Mouse (Mus musculus) hindbrain, embryonic 11.5 days (tissue): ENCODE measurements at regions not wholly inside any gene's neighbourhood (a gene's known extent, or its start where the extent isn't known, plus 50 kb on each side); places are given as distances from the start of the nearest gene placed in this dataset.
A peak's percentile ranks its signal among the peaks of the same experiment; 100 is the strongest.
"Not testable (repeated sequence)": the region's sequence is repeated elsewhere in the genome, so short reads cannot be mapped to it uniquely, and the experiment has no call there.

Experiments
- ATAC-seq: fragments of 200-750 bp; cut with Nextera tagmentation; 2 replicates; pipeline ENCODE4 v1.8.0; 2017; ENCODE audit warnings: mild to moderate bottlenecking, moderate TSS enrichment, moderate library complexity; ENCODE audit not compliant: low FRiP score
- DNase-seq: peaks from one replicate; pipeline ENCODE4 v3.0.0-alpha.2; 2015; ENCODE audit warnings: low spot score
- H3K27ac ChIP-seq: fragments of 300-500 bp; sonication (generic); 2 replicates; pipeline ENCODE4 v1.5.1; 2014; ENCODE audit warnings: mild to moderate bottlenecking, low read depth, low read length
- H3K27me3 ChIP-seq: fragments of 300-500 bp; sonication (generic); 2 replicates; pipeline ENCODE4 v1.6.1; 2014; ENCODE audit warnings: mild to moderate bottlenecking, low read length, moderate library complexity, mixed read lengths; ENCODE audit not compliant: control insufficient read depth, insufficient read depth
- H3K36me3 ChIP-seq: fragments of 300-500 bp; sonication (generic); 2 replicates; pipeline ENCODE4 v1.6.1; 2014; ENCODE audit warnings: mild to moderate bottlenecking, low read length, moderate library complexity, mixed read lengths; ENCODE audit not compliant: control insufficient read depth, insufficient read depth
- H3K4me1 ChIP-seq: fragments of 300-500 bp; sonication (generic); replicated peaks from 2 replicates; pipeline ENCODE4 v1.6.1; 2014; ENCODE audit warnings: low read length, mixed read lengths; ENCODE audit not compliant: control insufficient read depth, insufficient read depth
- H3K4me2 ChIP-seq: fragments of 300-500 bp; sonication (generic); replicated peaks from 2 replicates; pipeline ENCODE4 v1.6.1; 2014; ENCODE audit warnings: mild to moderate bottlenecking, low read depth, low read length
- H3K4me3 ChIP-seq: fragments of 300-500 bp; sonication (generic); 2 replicates; pipeline ENCODE4 v1.5.1; 2014; ENCODE audit warnings: low read depth, low read length
- H3K9ac ChIP-seq: fragments of 300-500 bp; sonication (generic); 2 replicates; pipeline ENCODE4 v1.6.1; 2014; ENCODE audit warnings: low read depth, low read length
- H3K9me3 ChIP-seq: fragments of 300-500 bp; sonication (generic); 2 replicates; pipeline ENCODE4 v1.6.1; 2016; ENCODE audit warnings: low read length; ENCODE audit not compliant: control insufficient read depth
- whole genome bisulfite sequencing: fragments of 180-500 bp; shearing (Covaris S2); extraction: QIAGEN DNeasy Blood & Tissue Kit; methylation state at CpG from one replicate; pipeline ENCODE4 v1.1.7; 2014; 5-methylcytosine and 5-hydroxymethylcytosine counted together

- not testable (repeated sequence) for DNase-seq, ATAC-seq, H3K9ac ChIP-seq, H3K9me3 ChIP-seq, H3K4me3 ChIP-seq, H3K4me1 ChIP-seq, H3K4me2 ChIP-seq, H3K27ac ChIP-seq, H3K36me3 ChIP-seq, H3K27me3 ChIP-seq
- 85% methylated on average over 21 of the region's 21 CpGs for WGBS
Measured at GRCm38 (mm10) chr17:16997241-16997640, 66.7 kb upstream of the Zfp960 start.

DNA sequence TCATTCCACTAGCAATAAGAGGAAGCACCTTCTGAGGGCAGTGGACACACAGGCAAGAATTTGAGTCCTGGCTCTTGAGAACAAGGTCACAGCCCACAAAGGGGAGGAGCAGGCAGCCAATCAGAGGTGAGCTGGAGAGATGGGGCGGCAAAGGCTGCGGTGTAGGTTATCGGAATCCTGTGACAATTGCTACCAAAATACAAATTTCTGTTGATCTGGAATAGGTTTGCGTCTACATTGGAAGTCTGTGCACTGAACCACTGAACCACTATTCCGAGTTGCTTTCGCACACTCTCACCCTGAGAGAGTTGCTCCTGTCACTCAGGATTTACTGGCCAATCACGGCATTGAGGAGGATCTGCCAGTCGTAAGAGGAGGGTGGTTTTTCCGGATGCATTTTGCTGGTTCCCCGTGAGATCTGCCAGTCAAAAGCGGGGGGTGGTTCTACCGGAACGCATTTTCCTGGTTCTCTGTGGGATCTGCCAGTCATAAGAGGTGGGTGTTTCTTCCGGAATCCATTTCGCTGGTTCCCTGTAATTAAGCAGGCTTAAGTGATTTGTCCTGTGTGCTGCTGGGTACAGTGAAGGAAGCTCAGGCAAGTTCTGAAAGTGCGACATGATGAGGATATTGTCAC lies 59.2 kb upstream of the Zfp960 start:
- H3K4me2 ChIP-seq, result 0 out of 2 replicates have a peak overlapping the region, but pooled peaks have one; percentile 25
- H3K4me3 ChIP-seq, result peak overlapping the region; percentile 43
- H3K9me3 ChIP-seq, H3K36me3 ChIP-seq, H3K27me3 ChIP-seq, H3K9ac ChIP-seq, H3K27ac ChIP-seq, H3K4me1 ChIP-seq: not testable (repeated sequence)
- ATAC-seq, result peak; percentile 100
- peak; percentile 80 for DNase-seq
- 9% methylated on average over 16 of the region's 16 CpGs for WGBS

GRCm38 (mm10) chr17:17005267-17005666 lies 58.6 kb upstream of the Zfp960 start:
- Histone ChIP-seq H3K9ac (peak overlapping the region; percentile 44; the same call in 1 of the 2 replicates), H3K4me3 (peak overlapping the region; percentile 43), H3K4me2 (peak overlapping the region; percentile 25)
- 16% methylated on average over 11 of the region's 11 CpGs for WGBS
- not testable (repeated sequence) for H3K4me1 ChIP-seq, H3K9me3 ChIP-seq, H3K27me3 ChIP-seq, H3K27ac ChIP-seq, H3K36me3 ChIP-seq
- DNase-seq (peak; percentile 44), ATAC-seq (peak; percentile 11)
